In the genomic region with DNA sequence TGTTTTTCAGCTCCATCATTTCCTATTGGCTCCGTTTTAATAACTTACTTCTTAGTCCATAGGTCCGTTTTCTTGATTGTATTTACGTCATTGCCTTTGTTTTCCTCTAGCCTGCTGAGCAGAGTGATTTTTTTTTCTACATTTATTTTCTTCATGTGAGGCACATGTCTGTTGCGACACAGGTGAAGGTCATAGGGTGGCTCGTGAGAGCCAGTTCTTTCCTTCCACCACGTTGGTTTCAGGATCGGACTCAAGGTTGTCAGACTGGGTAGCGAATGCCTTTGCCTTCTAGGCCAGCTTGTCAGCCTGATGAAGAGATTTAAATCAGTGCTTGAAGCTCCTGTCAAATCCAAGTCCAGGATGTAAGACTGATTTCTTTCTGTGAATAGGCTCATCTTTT, we compare ENCODE assay signal across 27 mouse cellular contexts.
"Had no signal": no experiment of that assay in that cellular context is flagged by ENCODE, and none has a peak within 500 bp of the region (broad histone marks: within the 10 kb centered on the region; RNA-seq: fewer than 3 reads in every experiment).

No protein-coding gene starts in this region.

- H3K9me3 ChIP-seq: heart, embryonic 10.5 days; intestine, embryonic 15.5 days; limb, embryonic 10.5 days; liver, embryonic 12.5 days had no signal

- ATAC-seq: hindbrain, embryonic 16.5 days; inflammation-experienced regulatory T-cells, adult 6 months; intestine, embryonic 15.5 days; intestine, postnatal 0 days; liver, embryonic 12.5 days had no signal

- H3K27me3 ChIP-seq: heart, embryonic 12.5 days; hindbrain, embryonic 12.5 days; intestine, embryonic 15.5 days; limb, embryonic 12.5 days; liver, embryonic 12.5 days had no signal

- H3K4me3 ChIP-seq: gastrocnemius, adult 2 months; heart, embryonic 10.5 days; heart, embryonic 12.5 days; hindbrain, embryonic 10.5 days; hindbrain, embryonic 12.5 days; intestine, embryonic 15.5 days; layer of hippocampus, adult 2 months; left cerebral cortex, adult 2 months; limb, embryonic 10.5 days; limb, embryonic 12.5 days; liver, embryonic 12.5 days had no signal

- H3K36me3 ChIP-seq: heart, embryonic 10.5 days; hindbrain, embryonic 10.5 days; hindbrain, embryonic 12.5 days; intestine, embryonic 15.5 days; limb, embryonic 10.5 days; limb, embryonic 12.5 days; liver, embryonic 12.5 days had no signal

- H3K9ac ChIP-seq: heart, embryonic 12.5 days; hindbrain, embryonic 12.5 days; hindbrain, embryonic 14.5 days; intestine, embryonic 15.5 days; limb, embryonic 12.5 days; liver, embryonic 12.5 days; liver, embryonic 14.5 days had no signal

- H3K4me1 ChIP-seq: heart, embryonic 10.5 days; hindbrain, embryonic 10.5 days; hindbrain, embryonic 12.5 days; intestine, embryonic 15.5 days; limb, embryonic 10.5 days; limb, embryonic 12.5 days; liver, embryonic 12.5 days had no signal

- H3K4me2 ChIP-seq: heart, embryonic 12.5 days; hindbrain, embryonic 12.5 days; hindbrain, embryonic 14.5 days; intestine, embryonic 15.5 days; limb, embryonic 12.5 days; liver, embryonic 12.5 days had no signal

- H3K27ac ChIP-seq: gastrocnemius, adult 2 months; heart, embryonic 10.5 days; hindbrain, embryonic 10.5 days; hindbrain, embryonic 12.5 days; hindbrain, embryonic 14.5 days; intestine, embryonic 15.5 days; layer of hippocampus, adult 2 months; left cerebral cortex, adult 2 months; limb, embryonic 10.5 days; limb, embryonic 12.5 days; liver, embryonic 12.5 days; liver, embryonic 14.5 days had no signal

- DNase-seq: gastrocnemius, adult 2 months; gastrocnemius, postnatal 10 days; gastrocnemius, postnatal 25 days; heart, adult 18-20 months; heart, postnatal 10 days; heart, postnatal 4 days; kidney, adult 18-20 months; kidney, adult 8-10 months; kidney, postnatal 10 days; kidney, postnatal 25 days; kidney, postnatal 4 days; liver had no signal
